Mouse (Mus musculus) midbrain, embryonic 13.5 days (tissue): ENCODE measurements around the gene Vmn1r82. TPM values are rescaled to one million over a fixed set of nuclear protein-coding genes. Genes with fewer than 3 reads are reported as not detected.

Source experiments
- ATAC-seq: fragments of 200-750 bp; cut with Nextera tagmentation; 2 replicates; pipeline ENCODE4 v1.8.0; 2017; ENCODE audit warnings: mild to moderate bottlenecking, moderate TSS enrichment, moderate library complexity
- H3K27ac ChIP-seq: fragments of 300-500 bp; sonication (generic); 2 replicates; pipeline ENCODE4 v1.5.1; 2015; ENCODE audit warnings: inconsistent platforms, mild to moderate bottlenecking, moderate library complexity
- H3K27me3 ChIP-seq: fragments of 300-500 bp; sonication (generic); 2 replicates; pipeline ENCODE4 v1.6.1; 2015; ENCODE audit warnings: mild to moderate bottlenecking, inconsistent platforms
- H3K36me3 ChIP-seq: fragments of 300-500 bp; sonication (generic); 2 replicates; pipeline ENCODE4 v1.6.1; 2015; ENCODE audit warnings: mild to moderate bottlenecking, inconsistent platforms
- H3K4me1 ChIP-seq: fragments of 300-500 bp; sonication (generic); replicated peaks from 2 replicates; pipeline ENCODE4 v1.6.1; 2015; ENCODE audit warnings: inconsistent platforms
- H3K4me2 ChIP-seq: fragments of 300-500 bp; sonication (generic); replicated peaks from 2 replicates; pipeline ENCODE4 v1.6.1; 2015; ENCODE audit warnings: moderate library complexity, mild to moderate bottlenecking, inconsistent platforms
- H3K4me3 ChIP-seq: fragments of 300-500 bp; sonication (generic); replicated peaks from 2 replicates; pipeline ENCODE4 v1.5.1; 2015; ENCODE audit warnings: mild to moderate bottlenecking, inconsistent platforms
- H3K9ac ChIP-seq: fragments of 300-500 bp; sonication (generic); replicated peaks from 2 replicates; pipeline ENCODE4 v1.6.1; 2015; ENCODE audit warnings: mild to moderate bottlenecking, inconsistent platforms
- H3K9me3 ChIP-seq: fragments of 300-500 bp; sonication (generic); 2 replicates; pipeline ENCODE4 v1.6.1; 2016; ENCODE audit warnings: mild to moderate bottlenecking, inconsistent platforms
- WGBS: fragments of 180-500 bp; shearing (Covaris S2); methylation state at CpG from one replicate; pipeline ENCODE4 v1.1.7; 2015; 5-methylcytosine and 5-hydroxymethylcytosine counted together
- polyA plus RNA-seq: library from polyadenylated mRNA; unstranded; fragments of >200 nt; fragmentation: Nextera tagmentation; extraction: Ambion mirVana; gene quantifications from 2 replicates; pipeline ENCODE4 v1.2.1, GENCODE M21; 2015

Vmn1r82 gene
- not detected in 2 replicates for polyA plus RNA-seq

DNA sequence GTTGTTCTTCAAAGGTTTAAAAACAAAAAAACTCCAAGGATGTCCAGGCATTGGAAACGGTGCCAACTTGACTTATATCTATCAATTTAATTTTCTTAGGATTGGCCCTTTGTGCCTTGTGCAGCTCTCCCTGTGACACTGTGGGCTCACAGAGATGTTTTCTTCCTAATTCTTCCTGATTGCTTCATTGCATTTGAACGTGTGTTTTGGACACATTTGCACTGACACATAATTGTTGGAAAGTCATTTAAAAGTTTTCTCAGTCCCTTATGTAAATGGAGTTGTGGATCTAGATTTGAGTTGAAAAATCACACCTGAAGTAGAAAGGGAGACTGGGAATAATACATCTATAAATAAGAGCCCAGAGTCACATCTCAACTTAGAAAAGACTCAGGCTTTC is at the start of gene Vmn1r82:
Vmn1r82 (plus strand) TSS at position 301 of the 400 bp plus-strand sequence.
- Histone ChIP-seq H3K27me3 (no peaks in the 10 kb centered on the region), H3K9me3 (peaks cover 16% of the 10 kb centered on the region), H3K27ac (no peak within 1 kb of the TSS), H3K9ac (no peak within 1 kb of the TSS), H3K4me3 (no peak within 1 kb of the TSS), H3K4me1 (no peaks in the 10 kb centered on the region), H3K4me2 (no peak within 1 kb of the TSS), H3K36me3 (no peaks in the 10 kb centered on the region)
- WGBS: 62% methylated on average over 2 of the region's 2 CpGs
- ATAC-seq: no peak

DNA sequence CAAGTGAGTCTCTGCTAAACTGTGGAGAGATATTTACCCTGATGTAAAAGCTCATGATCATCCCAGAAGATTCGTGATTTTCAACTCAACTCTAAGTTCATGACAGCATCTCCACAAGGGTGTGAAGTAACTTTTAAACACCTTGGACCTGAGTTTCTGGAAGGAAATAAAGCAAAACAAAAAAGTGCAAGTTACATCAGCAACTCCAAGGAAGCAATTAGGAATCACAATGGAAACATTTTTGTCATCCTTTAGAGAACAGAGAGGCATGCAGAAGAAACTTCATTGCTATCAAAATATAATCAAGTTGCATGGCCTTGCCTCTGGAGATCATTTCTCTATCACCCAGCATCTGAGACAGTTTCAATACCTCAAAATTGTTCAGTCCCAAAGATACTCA is 32.1 kb upstream of the Vmn1r82 start, which contains the start of gene Vmn1r81:
Vmn1r81 (minus strand) TSS at position 101 of the 400 bp plus-strand sequence.
- Histone ChIP-seq H3K9ac (no peak within 1 kb of the TSS), H3K27me3 (no peaks in the 10 kb centered on the region), H3K4me2 (no peak within 1 kb of the TSS), H3K4me3 (no peak within 1 kb of the TSS), H3K27ac (no peak within 1 kb of the TSS), H3K9me3 (peaks cover 13% of the 10 kb centered on the region), H3K36me3 (no peaks in the 10 kb centered on the region), H3K4me1 (no peaks in the 10 kb centered on the region)
- no peak for ATAC-seq
- 83% methylated on average over 1 of the region's 1 CpGs for WGBS

DNA sequence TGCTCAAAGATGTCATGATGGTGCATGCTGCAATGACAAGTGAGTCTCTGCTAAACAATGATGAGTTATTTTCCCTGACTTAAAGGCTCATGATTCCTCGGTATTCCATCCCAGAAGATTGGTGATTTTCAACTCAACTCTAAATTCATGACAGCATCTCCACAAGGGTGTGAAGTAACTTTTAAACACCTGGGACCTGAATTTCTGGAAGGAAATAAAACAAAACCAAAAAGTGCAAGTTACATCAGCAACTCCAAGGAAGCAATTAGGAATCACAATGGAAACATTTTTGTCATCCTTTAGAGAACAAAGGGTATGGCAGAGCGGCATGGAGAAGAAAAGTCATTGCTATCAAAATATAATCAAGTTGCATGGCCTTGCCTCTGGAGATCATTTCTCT is 29.2 kb downstream of the Vmn1r82 start, which contains the start of gene Vmn1r83:
Vmn1r83 (minus strand) TSS at position 101 of the 400 bp plus-strand sequence.
- H3K27me3 ChIP-seq: no peaks in the 10 kb centered on the region
- H3K9ac ChIP-seq: no peak within 1 kb of the TSS
- H3K4me3 ChIP-seq: no peak within 1 kb of the TSS
- H3K9me3 ChIP-seq: peaks cover 34% of the 10 kb centered on the region
- no peak within 1 kb of the TSS for H3K27ac ChIP-seq
- H3K4me2 ChIP-seq: no peak within 1 kb of the TSS
- 81% methylated on average over 2 of the region's 2 CpGs for WGBS
- no peak for ATAC-seq
- no peaks in the 10 kb centered on the region for H3K4me1 ChIP-seq
- H3K36me3 ChIP-seq: no peaks in the 10 kb centered on the region

Other genes with a start within 250 kb of the Vmn1r82 start
- gene Vmn1r78, start 150.2 kb upstream of the Vmn1r82 start, polyA plus RNA-seq: not detected in 2 replicates
- not detected in 2 replicates for gene Vmn1r79, start 129.2 kb upstream of the Vmn1r82 start, polyA plus RNA-seq
- not detected in 2 replicates for gene Vmn1r80, start 111.1 kb upstream of the Vmn1r82 start, polyA plus RNA-seq
- not detected in 2 replicates for gene Vmn1r81, start 32.2 kb upstream of the Vmn1r82 start, polyA plus RNA-seq
- not detected in 2 replicates for gene Vmn1r83, start 29.1 kb downstream of the Vmn1r82 start, polyA plus RNA-seq
- gene Vmn1r84, start 68.8 kb downstream of the Vmn1r82 start, polyA plus RNA-seq: not detected in 2 replicates
- 8.0 and 10.9 TPM in 2 replicates for gene Zfp551, start 122.3 kb downstream of the Vmn1r82 start, polyA plus RNA-seq
- gene Zfp606, start 177.9 kb downstream of the Vmn1r82 start, polyA plus RNA-seq: 61.6 and 65.9 TPM in 2 replicates
- gene 2900092C05Rik, start 212.1 kb downstream of the Vmn1r82 start, polyA plus RNA-seq: not detected in 2 replicates